Mouse (Mus musculus) adrenal gland, postnatal 25 days (tissue): ENCODE data around the gene Kif4. TPM values are rescaled to one million over a fixed set of nuclear protein-coding genes. Genes with fewer than 3 reads are reported as not detected.

Source experiments
- DNase-seq: peaks from one replicate; pipeline ENCODE4 v3.0.0; 2021; ENCODE audit warnings: mixed read lengths
- total RNA-seq: library from RNA; stranded (reverse); gene quantifications from 2 replicates; pipeline ENCODE4 v1.2.3, GENCODE M21; 2021

Gene Kif4
- total RNA-seq, 1 experiment from 2014 or later: 3.3 TPM

- no peak for DNase-seq
Measured at GRCm38 (mm10) chrX:100730266-100730665, 104.7 kb downstream of the Kif4 start.

- DNase-seq: no peak
Measured at GRCm38 (mm10) chrX:100734359-100734758, 108.8 kb downstream of the Kif4 start.

GRCm38 (mm10) chrX:100738918-100739317, 113.4 kb downstream of the Kif4 start:
- peak; percentile 67 for DNase-seq

GRCm38 (mm10) chrX:100739443-100739842, 113.9 kb downstream of the Kif4 start:
- no peak for DNase-seq

DNA sequence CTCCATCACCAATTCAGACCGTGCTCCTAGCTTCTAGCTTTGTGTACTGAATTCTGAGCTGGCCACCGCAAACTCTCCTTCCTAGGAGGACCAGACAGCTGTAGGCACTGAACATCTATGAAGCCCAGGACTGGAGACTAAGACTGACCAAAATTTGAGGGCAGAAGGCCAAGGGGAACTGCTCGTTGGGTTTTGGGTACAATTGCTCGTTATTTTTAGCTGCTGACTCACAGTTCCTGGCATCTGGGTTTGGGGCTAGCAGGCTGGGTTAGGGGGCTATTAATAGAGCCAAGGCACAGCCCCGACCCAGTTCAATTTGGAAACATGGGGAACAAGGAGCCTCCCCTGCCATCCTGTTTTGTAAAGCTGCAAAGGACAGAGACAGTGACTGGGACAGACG, 115.2 kb downstream of the Kif4 start:
- DNase-seq: no peak

DNA sequence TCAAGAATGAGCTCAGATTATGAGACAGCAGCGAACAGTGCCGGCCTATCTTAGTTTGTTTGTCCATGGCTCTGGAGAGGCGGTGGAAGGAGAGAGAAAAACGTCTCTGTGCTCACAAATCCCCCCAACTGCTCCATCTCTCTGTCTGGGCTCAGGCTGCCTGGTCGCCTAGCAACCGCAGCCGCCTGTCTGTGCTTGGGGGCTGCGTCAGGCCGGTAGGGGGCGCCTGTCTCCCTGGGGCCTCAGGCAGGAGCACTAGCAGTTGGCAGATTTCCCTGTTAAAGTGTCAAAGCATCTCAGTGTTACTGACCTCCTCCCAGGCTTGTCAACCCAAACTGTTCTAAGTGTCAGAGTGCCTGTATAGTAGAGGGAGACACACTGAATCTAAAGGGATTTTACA, 116.4 kb downstream of the Kif4 start:
- peak; percentile 37 for DNase-seq

- no peak for DNase-seq
Measured at GRCm38 (mm10) chrX:100765855-100766254, 140.3 kb downstream of the Kif4 start.

GRCm38 (mm10) chrX:100767181-100767884, 141.8 kb downstream of the Kif4 start, which contains the start of gene Dlg3:
TSS of gene Dlg3 (plus strand) at chrX:100767722.
- no peak for DNase-seq

GRCm38 (mm10) chrX:100767885-100768626, 142.5 kb downstream of the Kif4 start:
- DNase-seq: no peak

DNA sequence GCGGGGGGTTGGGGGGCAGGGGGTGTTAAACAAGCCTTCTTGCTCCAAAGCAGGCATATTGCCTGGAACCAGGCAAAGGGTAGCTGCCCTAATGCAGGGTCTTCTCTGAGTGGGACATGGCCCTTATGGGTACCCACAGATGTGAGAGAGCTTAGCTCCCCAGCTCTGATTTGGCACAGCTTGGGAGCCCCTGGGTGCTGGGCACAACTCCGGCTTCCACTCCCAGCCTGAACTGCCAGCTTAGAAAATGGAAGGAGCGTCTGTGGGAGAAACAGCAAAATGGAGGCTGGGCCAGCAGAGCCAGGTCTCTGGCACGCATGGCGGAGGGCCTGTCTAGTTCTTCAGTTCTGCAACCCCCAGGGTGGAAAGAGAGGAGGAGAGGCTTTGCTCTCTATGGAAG, 143.7 kb downstream of the Kif4 start:
- no peak for DNase-seq

DNA sequence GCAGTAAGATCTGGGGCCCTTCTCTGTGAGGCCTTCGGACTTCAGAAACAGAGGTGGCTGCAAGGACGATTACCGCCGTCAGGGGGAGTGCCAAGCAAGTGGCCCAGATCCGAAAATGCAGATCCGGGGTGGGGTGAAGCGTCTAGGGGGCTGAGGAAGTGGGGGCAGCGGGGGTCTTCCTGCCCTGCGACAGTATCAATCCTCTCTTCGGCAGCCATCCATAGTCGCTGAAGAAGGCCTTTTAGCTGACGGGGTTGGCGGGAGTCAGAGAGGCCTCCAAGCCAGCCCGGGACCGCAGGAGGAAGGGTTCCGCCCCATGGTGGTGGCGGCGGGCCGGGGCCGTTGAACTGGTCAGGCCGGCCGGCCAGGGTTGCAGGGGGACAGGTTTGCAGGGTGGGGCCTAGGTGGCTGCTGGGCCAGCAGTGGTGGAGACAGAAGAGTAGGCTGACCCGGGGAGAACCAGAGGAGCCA, 148.8 kb downstream of the Kif4 start:
- peak; percentile 70 for DNase-seq

DNA sequence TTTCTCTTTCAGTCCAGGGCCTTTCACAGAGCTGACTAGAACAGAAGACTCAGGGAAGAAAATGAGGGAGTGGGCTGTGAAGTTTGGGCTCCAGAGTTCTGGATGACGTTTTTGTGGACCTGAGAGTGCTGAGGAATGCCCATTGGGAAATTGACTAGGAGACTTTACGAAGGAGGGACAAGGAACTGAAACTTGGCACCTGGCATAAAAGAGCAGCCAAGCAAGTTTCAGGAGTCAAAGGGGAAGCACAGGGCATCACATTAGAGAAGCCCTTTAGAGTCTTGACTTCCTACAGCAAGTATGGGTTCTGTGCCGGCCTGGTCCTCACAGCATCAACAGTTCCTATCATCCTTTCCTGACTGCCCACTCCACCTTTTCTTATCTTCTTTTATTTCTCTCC, 149.9 kb downstream of the Kif4 start:
- no peak for DNase-seq

DNA sequence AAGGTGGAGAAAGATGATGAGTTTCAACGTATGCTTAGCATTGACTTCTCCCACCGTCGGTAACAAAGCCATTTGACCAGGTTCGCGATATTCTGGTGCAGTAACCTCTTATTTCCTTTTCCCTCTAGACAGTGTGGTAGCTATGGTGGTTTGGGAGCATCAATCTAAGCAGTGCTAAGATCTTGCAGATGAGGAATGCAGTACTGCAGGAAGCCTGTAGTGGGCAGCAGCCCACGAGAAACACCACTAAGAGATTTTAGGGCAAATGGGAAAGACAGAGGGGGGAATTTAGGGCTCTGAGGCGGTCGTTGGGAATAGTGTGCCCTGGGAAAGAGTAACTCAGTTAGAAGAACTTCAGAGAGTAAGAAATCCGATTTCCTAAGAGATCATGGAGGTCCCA, 151.0 kb downstream of the Kif4 start:
- DNase-seq: peak; percentile 51

Other genes starting within 250 kb of the Kif4 start
- gene Otud6a, start 196.7 kb upstream of the Kif4 start, total RNA-seq: not detected in 2 replicates
- 0.88 and 0.95 TPM in 2 replicates for gene Awat2, start 183.0 kb upstream of the Kif4 start, total RNA-seq
- 60.6 and 65.5 TPM in 2 replicates for gene Igbp1, start 131.4 kb upstream of the Kif4 start, total RNA-seq
- gene Dgat2l6, start 100.9 kb upstream of the Kif4 start, total RNA-seq: not detected in 2 replicates
- gene Awat1, start 53.5 kb upstream of the Kif4 start, total RNA-seq: not detected in 2 replicates
- gene P2ry4, start 30.9 kb upstream of the Kif4 start, total RNA-seq: 0.19 TPM in 1 of 2 replicates, not detected in the other
- gene Arr3, start 20.2 kb upstream of the Kif4 start, total RNA-seq: not detected in 2 replicates
- 46.5 and 47.7 TPM in 2 replicates for gene Pdzd11, start 831 bp downstream of the Kif4 start, total RNA-seq
- gene Gdpd2, start 104.1 kb downstream of the Kif4 start, total RNA-seq: 0.58 TPM in 1 of 2 replicates, not detected in the other
- 28.6 and 34.8 TPM in 2 replicates for gene Dlg3, start 142.0 kb downstream of the Kif4 start, total RNA-seq